Mouse (Mus musculus) monocyte, adult 59 days (primary cell): ENCODE measurements around the gene Rasa2. TPM values are rescaled to one million over a fixed set of nuclear protein-coding genes. Genes with fewer than 3 reads are reported as not detected.

Experiments
- total RNA-seq, 2 experiments: library from RNA; stranded (reverse); gene quantifications; one replicate each; pipeline ENCODE4 v1.2.4; 2023

The Rasa2 gene
- total RNA-seq, result 10 to 100 TPM; 11.3 to 12.1 TPM

GRCm38 (mm10) chr9:96631389-96632072, at the start of gene Rasa2:
Rasa2 (minus strand) TSS chr9:96631617.

DNA sequence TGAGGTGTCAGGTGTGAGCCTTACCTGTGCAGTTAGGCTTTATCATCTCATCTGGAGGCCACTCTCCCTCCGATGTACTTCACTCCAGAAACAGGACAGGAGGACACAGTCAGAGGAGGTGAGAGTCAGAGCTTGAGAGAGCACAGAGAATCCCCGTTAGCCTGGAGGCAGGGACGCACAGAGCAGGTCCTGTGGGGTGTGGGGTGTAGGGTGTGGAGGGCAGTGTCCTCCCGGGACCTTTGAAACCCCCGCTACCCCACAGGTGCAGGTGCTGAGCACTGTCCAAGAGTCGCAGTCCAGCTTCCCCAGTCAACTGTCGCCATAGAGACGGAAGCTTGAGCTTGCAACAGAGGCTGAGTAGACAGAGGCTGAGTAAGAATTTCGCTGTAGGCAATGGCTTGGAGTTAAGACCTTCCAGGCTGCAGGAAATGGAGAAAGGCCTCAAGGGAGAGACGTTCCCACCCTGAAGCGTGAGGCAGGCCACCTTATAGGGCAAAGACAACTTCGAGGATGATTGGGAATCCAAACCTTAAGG, 106.4 kb downstream of the Rasa2 start, which contains the start of gene Gm28729:
TSS of gene Gm28729 (minus strand) at position 293 of the 535 bp plus-strand sequence.

Other genes with a start within 250 kb of the Rasa2 start
- 10 to 100 TPM; 35.5 to 35.8 TPM for gene Rnf7, start 152.9 kb downstream of the Rasa2 start, total RNA-seq
- not detected for gene Gm28729, start 106.4 kb downstream of the Rasa2 start, total RNA-seq
- 10 to 100 TPM; 21.5 to 24.5 TPM for gene Zbtb38, start 121.2 kb upstream of the Rasa2 start, total RNA-seq